Mouse (Mus musculus): Measurements from ENCODE around the gene Lamtor4. TPM values are rescaled to one million over a fixed set of nuclear protein-coding genes. Genes with fewer than 3 reads are reported as not detected.
A peak's percentile ranks its signal among the peaks of the same experiment; 100 is the strongest.
"Not testable (repeated sequence)": the region's sequence is repeated elsewhere in the genome, so short reads cannot be mapped to it uniquely, and the experiment has no call there.

Lamtor4 gene
- total RNA-seq (2014; rRNA removed; ENCODE audit: low replicate concordance) = 60.2 and 102 TPM in 2 replicates
- polyA plus RNA-seq (2015; fragmentation: Nextera tagmentation; extraction: Ambion mirVana) = 101 and 104 TPM in 2 replicates

DNA sequence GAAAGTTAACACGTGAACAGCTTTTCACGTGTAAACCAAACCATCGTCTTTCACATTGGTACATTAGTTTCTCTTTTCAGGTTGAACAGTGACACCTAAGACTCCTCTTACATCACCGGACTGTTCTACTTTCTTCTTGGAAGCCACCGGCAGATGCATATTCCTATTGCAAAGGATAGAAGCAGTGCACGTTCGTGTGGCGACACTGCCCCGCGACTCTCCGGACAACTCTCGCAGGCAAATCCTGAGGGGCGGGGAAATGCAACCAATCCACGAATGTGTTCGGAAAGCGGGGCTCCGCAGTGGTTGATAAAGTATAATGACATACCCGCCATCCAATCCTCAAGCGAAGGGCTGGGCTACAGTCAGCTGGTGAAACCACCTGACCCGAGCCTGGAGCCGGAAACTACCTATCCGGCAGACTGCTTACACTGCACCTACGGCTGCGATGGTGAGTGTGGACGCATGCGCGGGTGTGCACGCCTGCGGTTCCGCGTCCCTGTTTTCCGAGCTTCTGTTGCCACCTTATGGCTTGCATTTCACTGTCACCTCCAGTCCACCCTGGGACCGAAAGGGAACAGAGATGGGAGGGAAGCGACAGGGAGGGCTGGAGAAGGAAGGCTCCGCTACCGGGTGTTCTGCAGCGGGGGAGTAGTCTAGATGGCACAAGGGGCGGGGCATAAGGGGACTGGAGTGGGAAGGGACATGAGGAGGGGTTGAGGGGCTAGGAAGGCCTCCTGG, at the start of gene Lamtor4:
Lamtor4 (plus strand) TSS at position 130 of the 741 bp plus-strand sequence.
- TF ChIP-seq CTCF (IDR thresholded peaks at IDR 0.05; ENCODE audit: low read depth) = no peak
- TF ChIP-seq EP300 (IDR thresholded peaks at IDR 0.05; ENCODE audit: low read depth) = no peak
- Histone ChIP-seq H3K4me2 (ENCODE audit: low read depth, low read length) (peak within 1 kb of the TSS; percentile 85), H3K27me3 (ENCODE audit: control insufficient read depth, insufficient read depth, low read length) (no peaks in the 10 kb centered on the region), H3K36me3 (replicated peaks; ENCODE audit: control insufficient read depth, insufficient read depth, low read length) (peaks cover 15% of the 10 kb centered on the region), H3K9ac (replicated peaks; ENCODE audit: low read depth, low read length) (peak within 1 kb of the TSS; percentile 54), H3K27ac (ENCODE audit: low read depth) (peak within 1 kb of the TSS; percentile 72), H3K4me3 (ENCODE audit: low read depth, low read length) (peak within 1 kb of the TSS; percentile 70), H3K4me1 (ENCODE audit: control insufficient read depth, insufficient read depth) (peaks cover 9% of the 10 kb centered on the region; the same call in 1 of the 2 replicates), H3K9me3 (replicated peaks; ENCODE audit: control insufficient read depth, low read length) (no peaks in the 10 kb centered on the region)
- ATAC-seq (ENCODE audit: insufficient read depth, low read depth) (peak; percentile 100), DNase-seq (ENCODE audit: low spot score) (peak; percentile 97)
- WGBS = under 1% methylated on average over 38 of the region's 38 CpGs

GRCm38 (mm10) chr5:138207253-138207652, 48.0 kb upstream of the Lamtor4 start:
- WGBS = 88% methylated on average over 1 of the region's 1 CpGs
- Histone ChIP-seq H3K9me3 (replicated peaks; ENCODE audit: control insufficient read depth, low read length) (peaks cover 5% of the 10 kb centered on the region; the same call in 1 of the 2 replicates), H3K9ac (replicated peaks; ENCODE audit: low read depth, low read length) (no peak overlapping the region), H3K4me1 (ENCODE audit: control insufficient read depth, insufficient read depth) (no peaks in the 10 kb centered on the region), H3K4me3 (ENCODE audit: low read depth, low read length) (no peak overlapping the region), H3K27ac (ENCODE audit: low read depth) (no peak overlapping the region), H3K36me3 (replicated peaks; ENCODE audit: control insufficient read depth, insufficient read depth, low read length) (no peaks in the 10 kb centered on the region), H3K4me2 (ENCODE audit: low read depth, low read length) (no peak overlapping the region), H3K27me3 (ENCODE audit: control insufficient read depth, insufficient read depth, low read length) (no peaks in the 10 kb centered on the region)
- ATAC-seq (ENCODE audit: insufficient read depth, low read depth) (no peak), DNase-seq (ENCODE audit: low spot score) (no peak)
- TF ChIP-seq CTCF (IDR thresholded peaks at IDR 0.05; ENCODE audit: low read depth) = no peak
- TF ChIP-seq EP300 (IDR thresholded peaks at IDR 0.05; ENCODE audit: low read depth) = no peak

GRCm38 (mm10) chr5:138207873-138208272, 47.4 kb upstream of the Lamtor4 start:
- no peak overlapping the region for H3K27ac ChIP-seq (ENCODE audit: low read depth)
- H3K27me3 ChIP-seq (ENCODE audit: control insufficient read depth, insufficient read depth, low read length) = no peaks in the 10 kb centered on the region
- no peak overlapping the region for H3K4me2 ChIP-seq (ENCODE audit: low read depth, low read length)
- no peaks in the 10 kb centered on the region for H3K36me3 ChIP-seq (replicated peaks; ENCODE audit: control insufficient read depth, insufficient read depth, low read length)
- peaks cover 5% of the 10 kb centered on the region; the same call in 1 of the 2 replicates for H3K9me3 ChIP-seq (replicated peaks; ENCODE audit: control insufficient read depth, low read length)
- H3K9ac ChIP-seq (replicated peaks; ENCODE audit: low read depth, low read length) = no peak overlapping the region
- ATAC-seq (ENCODE audit: insufficient read depth, low read depth) (no peak), DNase-seq (ENCODE audit: low spot score) (no peak)
- 73% methylated on average over 4 of the region's 4 CpGs for WGBS
- no peak for TF ChIP-seq CTCF (IDR thresholded peaks at IDR 0.05; ENCODE audit: low read depth)
- no peak for TF ChIP-seq EP300 (IDR thresholded peaks at IDR 0.05; ENCODE audit: low read depth)
- no peak overlapping the region for H3K4me3 ChIP-seq (ENCODE audit: low read depth, low read length)
- no peaks in the 10 kb centered on the region for H3K4me1 ChIP-seq (ENCODE audit: control insufficient read depth, insufficient read depth)

GRCm38 (mm10) chr5:138216632-138217031, 38.6 kb upstream of the Lamtor4 start:
- not testable (repeated sequence) for H3K27me3 ChIP-seq (ENCODE audit: control insufficient read depth, insufficient read depth, low read length); H3K4me2 ChIP-seq (ENCODE audit: low read depth, low read length); ATAC-seq (ENCODE audit: insufficient read depth, low read depth); H3K9me3 ChIP-seq (replicated peaks; ENCODE audit: control insufficient read depth, low read length); H3K9ac ChIP-seq (replicated peaks; ENCODE audit: low read depth, low read length); H3K27ac ChIP-seq (ENCODE audit: low read depth); H3K4me1 ChIP-seq (ENCODE audit: control insufficient read depth, insufficient read depth); H3K4me3 ChIP-seq (ENCODE audit: low read depth, low read length); DNase-seq (ENCODE audit: low spot score); H3K36me3 ChIP-seq (replicated peaks; ENCODE audit: control insufficient read depth, insufficient read depth, low read length)
- WGBS = 93% methylated on average over 13 of the region's 13 CpGs

- no peaks in the 10 kb centered on the region for H3K36me3 ChIP-seq (replicated peaks; ENCODE audit: control insufficient read depth, insufficient read depth, low read length)
- H3K9me3 ChIP-seq (replicated peaks; ENCODE audit: control insufficient read depth, low read length) = no peaks in the 10 kb centered on the region; the same call in 1 of the 2 replicates
- TF ChIP-seq CTCF (IDR thresholded peaks at IDR 0.05; ENCODE audit: low read depth) (no peak), EP300 (IDR thresholded peaks at IDR 0.05; ENCODE audit: low read depth) (no peak)
- DNase-seq (ENCODE audit: low spot score) = no peak
- no peak for ATAC-seq (ENCODE audit: insufficient read depth, low read depth)
- WGBS = 46% methylated on average over 2 of the region's 2 CpGs
- no peak overlapping the region for H3K4me3 ChIP-seq (ENCODE audit: low read depth, low read length)
- H3K27me3 ChIP-seq (ENCODE audit: control insufficient read depth, insufficient read depth, low read length) = no peaks in the 10 kb centered on the region
- no peak overlapping the region for H3K4me2 ChIP-seq (ENCODE audit: low read depth, low read length)
- no peak overlapping the region for H3K9ac ChIP-seq (replicated peaks; ENCODE audit: low read depth, low read length)
- H3K4me1 ChIP-seq (ENCODE audit: control insufficient read depth, insufficient read depth) = no peaks in the 10 kb centered on the region
- H3K27ac ChIP-seq (ENCODE audit: low read depth) = no peak overlapping the region
Measured at GRCm38 (mm10) chr5:138219864-138220263, 35.4 kb upstream of the Lamtor4 start.

All from heart, postnatal 0 days (tissue).